Mouse (Mus musculus) erythroblast, embryonic 14.5 days (primary cell): ENCODE results near the gene Tcf12. TPM values are rescaled to one million over a fixed set of nuclear protein-coding genes. Genes with fewer than 3 reads are reported as not detected.

ENCODE experiments used
- H3K27me3 ChIP-seq: 2 replicates; pipeline ENCODE4 v1.6.1; 2012; ENCODE audit warnings: inconsistent platforms; ENCODE audit not compliant: control insufficient read depth
- H3K36me3 ChIP-seq: 2 replicates; pipeline ENCODE4 v1.6.1; 2012; ENCODE audit warnings: mild to moderate bottlenecking, inconsistent platforms; ENCODE audit not compliant: control insufficient read depth
- H3K4me1 ChIP-seq: 2 replicates; pipeline ENCODE4 v1.6.1; 2012; ENCODE audit warnings: inconsistent platforms; ENCODE audit not compliant: control insufficient read depth
- H3K4me3 ChIP-seq: replicated peaks from 2 replicates; pipeline ENCODE3; 2012; ENCODE audit warnings: moderate library complexity, mild to moderate bottlenecking, inconsistent platforms
- H3K9me3 ChIP-seq: 2 replicates; pipeline ENCODE4 v1.6.1; 2012; ENCODE audit warnings: low read length, inconsistent platforms, mixed read lengths; ENCODE audit not compliant: control insufficient read depth
- GATA1 ChIP-seq: IDR thresholded peaks from 2 replicates; pipeline ENCODE4 v1.6.1; 2012; ENCODE audit warnings: low read length, inconsistent platforms, mixed read lengths
- TAL1 ChIP-seq: IDR thresholded peaks from 3 replicates; pipeline ENCODE4 v1.6.1; 2012; ENCODE audit warnings: low read length, inconsistent platforms, mixed read lengths
- polyA plus RNA-seq: library from polyadenylated mRNA; stranded (reverse); fragments of >175 nt; gene quantifications from 2 replicates; pipeline ENCODE4 v1.2.3, GENCODE M21; 2012

Tcf12 gene
- polyA plus RNA-seq, 1 experiment: 1.2 TPM

DNA sequence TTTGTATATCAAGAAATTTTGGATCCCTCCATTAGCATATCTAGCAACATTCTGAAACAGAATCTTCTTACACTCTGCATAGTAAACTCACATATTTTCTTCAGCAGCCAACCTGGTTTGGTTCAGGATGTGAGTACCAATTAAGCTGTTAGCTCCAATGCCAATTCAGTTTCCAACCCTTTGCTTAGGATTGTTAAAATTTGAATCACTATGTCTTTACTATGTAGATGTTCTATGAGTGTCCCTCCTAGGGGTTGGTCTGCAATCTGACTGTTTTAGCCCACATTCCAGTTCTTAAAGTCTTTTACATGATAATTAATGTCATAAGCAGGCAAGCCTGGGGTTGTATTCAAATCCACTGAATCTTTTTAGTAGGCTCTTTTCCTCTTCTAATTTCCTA, 71.5 kb downstream of the Tcf12 start:
- peaks cover 38% of the 10 kb centered on the region for H3K4me1 ChIP-seq
- H3K9me3 ChIP-seq: no peaks in the 10 kb centered on the region
- TF ChIP-seq TAL1 (no peak), GATA1 (no peak)
- H3K4me3 ChIP-seq: no peak overlapping the region
- no peaks in the 10 kb centered on the region for H3K27me3 ChIP-seq
- no peaks in the 10 kb centered on the region for H3K36me3 ChIP-seq

DNA sequence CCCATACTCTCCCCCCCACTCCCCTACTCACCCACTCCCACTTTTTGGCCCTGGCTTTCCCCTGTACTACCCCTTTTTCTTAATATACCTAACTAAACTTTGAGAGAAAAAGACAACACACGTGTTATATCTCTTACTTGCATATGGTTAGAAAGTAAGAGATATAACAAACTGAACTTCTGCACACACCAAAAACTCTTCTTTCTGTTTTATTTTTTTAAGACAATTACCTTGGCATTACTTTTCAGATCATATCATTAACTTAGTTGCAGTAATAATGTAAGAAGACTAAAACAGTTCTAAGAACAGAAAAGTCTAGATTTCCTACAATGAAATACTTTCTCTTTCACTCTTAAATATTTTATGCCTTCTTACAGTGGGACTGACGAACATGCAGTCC, 72.3 kb downstream of the Tcf12 start:
- peaks cover 41% of the 10 kb centered on the region for H3K4me1 ChIP-seq
- H3K36me3 ChIP-seq: no peaks in the 10 kb centered on the region
- H3K4me3 ChIP-seq: no peak overlapping the region
- TF ChIP-seq GATA1: no peak
- no peak for TF ChIP-seq TAL1
- no peaks in the 10 kb centered on the region for H3K9me3 ChIP-seq
- H3K27me3 ChIP-seq: no peaks in the 10 kb centered on the region

- TF ChIP-seq GATA1 (no peak), TAL1 (no peak)
- H3K27me3 ChIP-seq: no peaks in the 10 kb centered on the region
- H3K4me3 ChIP-seq: peak overlapping the region; percentile 28
- H3K9me3 ChIP-seq: no peaks in the 10 kb centered on the region
- no peaks in the 10 kb centered on the region for H3K36me3 ChIP-seq
- peaks cover 44% of the 10 kb centered on the region for H3K4me1 ChIP-seq
Measured at GRCm38 (mm10) chr9:72037059-72037516, 74.6 kb downstream of the Tcf12 start.

DNA sequence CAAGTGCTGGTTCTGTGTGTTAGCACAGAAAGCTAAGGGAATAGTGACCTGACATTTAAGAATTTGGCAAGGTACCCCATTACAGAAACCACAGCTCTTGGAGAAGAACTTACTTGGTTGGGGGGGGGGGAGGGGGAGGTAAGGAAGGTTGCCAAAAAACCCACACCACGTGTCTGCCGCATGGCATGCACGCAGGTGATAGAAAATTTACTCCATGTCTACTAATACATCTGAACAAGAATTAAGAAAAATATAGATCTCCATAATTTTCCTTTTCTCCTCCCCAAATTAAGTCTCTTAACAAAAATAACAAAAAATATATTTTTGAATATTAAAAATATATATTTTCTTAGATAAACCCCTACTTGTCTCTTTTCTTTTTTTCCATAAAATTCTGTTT, 75.4 kb downstream of the Tcf12 start:
- Histone ChIP-seq H3K36me3 (no peaks in the 10 kb centered on the region), H3K4me3 (no peak overlapping the region)

GRCm38 (mm10) chr9:72033271-72033670, 78.4 kb downstream of the Tcf12 start:
- H3K4me1 ChIP-seq: peaks cover 45% of the 10 kb centered on the region
- no peaks in the 10 kb centered on the region for H3K36me3 ChIP-seq
- H3K27me3 ChIP-seq: no peaks in the 10 kb centered on the region
- no peaks in the 10 kb centered on the region for H3K9me3 ChIP-seq
- H3K4me3 ChIP-seq: no peak overlapping the region
- no peak for TF ChIP-seq TAL1
- no peak for TF ChIP-seq GATA1

More for the DNA sequence above, 75.4 kb downstream of the Tcf12 start:
- H3K4me1 ChIP-seq: peaks cover 44% of the 10 kb centered on the region
- H3K27me3 ChIP-seq: no peaks in the 10 kb centered on the region
- no peaks in the 10 kb centered on the region for H3K9me3 ChIP-seq
- no peak for TF ChIP-seq GATA1
- TF ChIP-seq TAL1: no peak

- TF ChIP-seq GATA1: no peak
- TF ChIP-seq TAL1: no peak
- no peaks in the 10 kb centered on the region for H3K27me3 ChIP-seq
- no peak overlapping the region for H3K4me3 ChIP-seq
- no peaks in the 10 kb centered on the region for H3K9me3 ChIP-seq
- no peaks in the 10 kb centered on the region for H3K36me3 ChIP-seq
- peaks cover 23% of the 10 kb centered on the region for H3K4me1 ChIP-seq
Measured at GRCm38 (mm10) chr9:72030274-72030673, 81.4 kb downstream of the Tcf12 start.

DNA sequence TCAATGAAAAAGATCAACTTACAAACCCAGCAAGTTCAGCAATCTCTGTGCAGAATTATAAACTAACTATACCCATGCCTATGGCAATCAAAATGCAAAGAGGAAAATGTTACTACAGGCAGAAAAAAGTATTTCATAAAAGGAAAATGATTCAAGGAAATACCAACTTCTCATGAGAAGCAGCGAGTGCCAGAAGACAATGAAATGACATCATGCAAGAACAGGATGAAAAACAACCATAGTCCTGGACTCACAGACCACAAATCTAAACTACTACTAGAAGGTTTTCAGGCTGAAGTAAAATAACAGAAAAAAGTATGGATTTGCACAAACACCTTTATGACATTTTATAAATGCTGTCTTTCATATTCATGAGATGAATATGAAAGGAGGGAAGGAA, 82.1 kb downstream of the Tcf12 start:
- no peaks in the 10 kb centered on the region for H3K27me3 ChIP-seq
- TF ChIP-seq TAL1 (no peak), GATA1 (no peak)
- H3K36me3 ChIP-seq: no peaks in the 10 kb centered on the region
- H3K9me3 ChIP-seq: no peaks in the 10 kb centered on the region
- peaks cover 18% of the 10 kb centered on the region for H3K4me1 ChIP-seq
- no peak overlapping the region for H3K4me3 ChIP-seq

DNA sequence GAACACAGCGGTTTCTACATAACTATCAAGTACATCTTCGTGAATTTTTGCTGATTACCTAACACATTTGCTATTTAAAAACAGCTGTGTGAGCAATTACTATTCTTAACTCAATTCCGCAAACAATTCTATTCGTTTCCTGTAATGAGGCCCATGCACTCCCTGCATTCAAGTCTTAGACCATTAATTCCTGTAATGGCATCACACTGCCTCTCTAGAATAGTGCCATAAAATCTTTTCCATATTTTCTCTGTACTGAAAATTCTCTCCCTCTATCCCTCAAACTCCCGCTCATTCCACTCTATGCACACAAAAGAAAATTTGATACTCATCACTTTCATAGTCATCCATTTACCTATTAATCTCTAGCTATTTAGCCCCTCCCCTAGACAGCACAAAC, 88.4 kb downstream of the Tcf12 start:
- Histone ChIP-seq H3K4me3 (no peak overlapping the region), H3K4me1 (peaks cover 3% of the 10 kb centered on the region; the same call in 1 of the 2 replicates), H3K27me3 (no peaks in the 10 kb centered on the region), H3K36me3 (no peaks in the 10 kb centered on the region), H3K9me3 (no peaks in the 10 kb centered on the region)
- no peak for TF ChIP-seq GATA1
- TF ChIP-seq TAL1: no peak

DNA sequence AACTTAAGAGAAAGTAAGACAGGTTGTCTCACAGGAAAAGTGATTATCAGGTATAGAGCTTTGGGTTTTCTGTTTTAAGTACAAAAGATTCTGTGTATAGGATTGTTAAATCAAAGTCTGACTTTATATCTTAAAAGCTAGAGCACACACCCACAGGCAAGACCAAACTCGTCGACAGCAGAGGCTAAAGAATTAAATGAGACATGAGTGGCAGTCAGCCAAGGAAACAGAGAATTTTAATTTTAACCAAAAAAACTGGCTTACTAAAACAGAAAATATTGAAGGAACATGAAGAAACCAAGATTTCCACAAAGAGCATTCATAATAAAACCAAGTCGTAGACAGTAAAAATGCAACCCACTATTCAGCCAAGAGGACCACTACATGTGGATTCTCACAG, 90.2 kb downstream of the Tcf12 start:
- Histone ChIP-seq H3K36me3 (no peaks in the 10 kb centered on the region), H3K4me1 (peaks cover 4% of the 10 kb centered on the region; the same call in 1 of the 2 replicates), H3K4me3 (no peak overlapping the region), H3K9me3 (no peaks in the 10 kb centered on the region), H3K27me3 (no peaks in the 10 kb centered on the region)
- TF ChIP-seq GATA1 (no peak), TAL1 (no peak)

DNA sequence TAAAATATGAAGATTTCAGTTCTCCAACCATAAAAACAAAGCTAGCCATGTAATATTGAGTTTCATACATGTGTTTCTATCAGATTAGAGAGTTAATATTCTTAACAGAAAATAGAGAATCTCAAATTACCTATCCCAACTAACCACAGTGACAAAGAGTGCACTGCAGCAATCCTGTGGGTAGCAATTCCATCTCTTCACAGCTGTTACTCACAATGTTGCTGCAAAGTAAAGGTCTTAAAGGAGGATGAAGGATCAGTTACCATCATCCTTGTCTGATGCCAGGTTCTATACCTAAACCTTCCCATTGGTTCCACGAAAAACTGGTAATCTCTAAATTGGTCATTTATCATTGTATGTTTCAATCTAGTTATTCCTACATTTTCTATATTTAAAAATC, 95.7 kb downstream of the Tcf12 start:
- Histone ChIP-seq H3K4me1 (peaks cover 40% of the 10 kb centered on the region), H3K9me3 (no peaks in the 10 kb centered on the region), H3K4me3 (no peak overlapping the region), H3K36me3 (peaks cover 2% of the 10 kb centered on the region; the same call in 1 of the 2 replicates), H3K27me3 (no peaks in the 10 kb centered on the region)
- TF ChIP-seq TAL1: no peak
- TF ChIP-seq GATA1: no peak
